Mouse (Mus musculus) MEL (cell line): ENCODE measurements at regions not wholly inside any gene's neighbourhood (a gene's known extent, or its start where the extent isn't known, plus 50 kb on each side); places are given as distances from the start of the nearest gene placed in this dataset.

ENCODE experiments used
- DNase-seq: peaks from one replicate; pipeline ENCODE4 v3.0.0; 2011; ENCODE audit warnings: low read depth, low spot score
- H3K27ac ChIP-seq: 2 replicates; pipeline ENCODE4 v1.5.1; 2012; ENCODE audit warnings: low read depth, mild to moderate bottlenecking, control low read depth, low read length, moderate library complexity; ENCODE audit not compliant: control insufficient read depth
- H3K27me3 ChIP-seq, 2 experiments: fragments of 150-350 bp in 1 of 2; sonication (generic) in 1 of 2; 2 replicates each; pipeline ENCODE4 v1.6.1; 2012; ENCODE audit warnings: low read length in 2 of 2, mild to moderate bottlenecking in 2 of 2, improper control_type of control experiment in 1 of 2, moderate library complexity in 1 of 2; ENCODE audit not compliant: insufficient read depth in 2 of 2, control insufficient read depth in 1 of 2
- H3K36me3 ChIP-seq, 2 experiments: 2 replicates each; pipeline ENCODE4 v1.6.1; 2012 to 2014; ENCODE audit warnings: low read length in 2 of 2, improper control_type of control experiment in 1 of 2, inconsistent platforms in 1 of 2, mild to moderate bottlenecking in 1 of 2; ENCODE audit not compliant: insufficient read depth in 2 of 2, control insufficient read depth in 1 of 2
- H3K4me1 ChIP-seq, 2 experiments: fragments of 150-350 bp in 1 of 2; sonication (generic) in 1 of 2; 2 replicates each; pipeline ENCODE4 v1.6.1; 2012; ENCODE audit warnings: low read length in 2 of 2, improper control_type of control experiment in 1 of 2, mild to moderate bottlenecking in 1 of 2; ENCODE audit not compliant: insufficient read depth in 2 of 2, control insufficient read depth in 1 of 2
- H3K4me3 ChIP-seq, 2 experiments: fragments of 150-350 bp in 1 of 2; sonication (generic) in 1 of 2; 2 replicates each; pipeline ENCODE4 v1.5.1; 2012; ENCODE audit warnings: low read depth in 2 of 2, low read length in 2 of 2, mild to moderate bottlenecking in 2 of 2, moderate library complexity in 2 of 2, control low read depth in 1 of 2, improper control_type of control experiment in 1 of 2; ENCODE audit not compliant: control insufficient read depth in 1 of 2, insufficient read depth in 1 of 2
- H3K79me2 ChIP-seq: 2 replicates; pipeline ENCODE4 v1.6.1; 2012; ENCODE audit warnings: mild to moderate bottlenecking, low read length, moderate library complexity; ENCODE audit not compliant: control insufficient read depth, poor library complexity, insufficient read depth
- H3K9ac ChIP-seq: 2 replicates; pipeline ENCODE4 v1.6.1; 2012; ENCODE audit warnings: low read depth, mild to moderate bottlenecking, control low read depth, low read length, moderate library complexity; ENCODE audit not compliant: control insufficient read depth, poor library complexity, severe bottlenecking
- H3K9me3 ChIP-seq: fragments of 150-350 bp; sonication (generic); replicated peaks from 2 replicates; pipeline ENCODE4 v1.6.1; 2012; ENCODE audit warnings: mild to moderate bottlenecking, low read length, improper control_type of control experiment, moderate library complexity; ENCODE audit not compliant: insufficient read depth
- BHLHE40 ChIP-seq: IDR thresholded peaks from 2 replicates; pipeline ENCODE4 v1.6.1; 2012; ENCODE audit warnings: low read depth, mild to moderate bottlenecking, inconsistent platforms, low read length, improper control_type of control experiment, borderline replicate concordance
- CHD1 ChIP-seq: IDR thresholded peaks from 2 replicates; pipeline ENCODE4 v1.6.1; 2012; ENCODE audit warnings: low read depth, mild to moderate bottlenecking, inconsistent platforms, low read length, improper control_type of control experiment
- CHD2 ChIP-seq: IDR thresholded peaks from 2 replicates; pipeline ENCODE4 v1.6.1; 2011; ENCODE audit warnings: low read length, improper control_type of control experiment
- CTCF ChIP-seq, 3 experiments: IDR thresholded peaks in 2 of 3; conservative IDR thresholded peaks in 1 of 3; 2 replicates each; pipeline ENCODE4 v1.5.1; 2011 to 2012; ENCODE audit warnings: low read length in 3 of 3, low read depth in 2 of 3, mild to moderate bottlenecking in 2 of 3, improper control_type of control experiment in 1 of 3, inconsistent platforms in 1 of 3, mixed read lengths in 1 of 3, moderate library complexity in 1 of 3; ENCODE audit not compliant: control insufficient read depth in 1 of 3, insufficient read depth in 1 of 3, poor library complexity in 1 of 3, severe bottlenecking in 1 of 3
- EP300 ChIP-seq, 2 experiments: IDR thresholded peaks; 2 replicates each; pipeline ENCODE4 v1.6.1; 2011; ENCODE audit warnings: improper control_type of control experiment in 2 of 2, low read length in 2 of 2, low read depth in 1 of 2, mild to moderate bottlenecking in 1 of 2
- ETS1 ChIP-seq: IDR thresholded peaks from 2 replicates; pipeline ENCODE4 v1.6.1; 2012; ENCODE audit warnings: low read depth, mild to moderate bottlenecking, inconsistent platforms, low read length, improper control_type of control experiment, moderate library complexity
- GABPA ChIP-seq: IDR thresholded peaks from 2 replicates; pipeline ENCODE4 v1.6.1; 2012; ENCODE audit warnings: low read depth, mild to moderate bottlenecking, inconsistent platforms, low read length, improper control_type of control experiment, moderate library complexity
- GATA1 ChIP-seq: IDR thresholded peaks from 2 replicates; pipeline ENCODE4 v1.6.1; 2011; ENCODE audit warnings: low read depth, low read length, improper control_type of control experiment
- HCFC1 ChIP-seq: IDR thresholded peaks from 2 replicates; pipeline ENCODE4 v1.6.1; 2012; ENCODE audit warnings: low read depth, mild to moderate bottlenecking, inconsistent platforms, low read length, improper control_type of control experiment, moderate library complexity
- JUND ChIP-seq: IDR thresholded peaks from 2 replicates; pipeline ENCODE4 v1.6.1; 2011; ENCODE audit warnings: low read depth, mild to moderate bottlenecking, improper control_type of control experiment, low read length
- KAT2A ChIP-seq: conservative IDR thresholded peaks from 2 replicates; pipeline ENCODE4 v1.6.1; 2012; ENCODE audit warnings: low read depth, low read length, improper control_type of control experiment, inconsistent platforms
- MAX ChIP-seq: IDR thresholded peaks from 2 replicates; pipeline ENCODE4 v1.6.1; 2011; ENCODE audit warnings: low read length, improper control_type of control experiment
- MAZ ChIP-seq: IDR thresholded peaks from 2 replicates; pipeline ENCODE4 v1.6.1; 2012; ENCODE audit warnings: low read depth, mild to moderate bottlenecking, inconsistent platforms, low read length, improper control_type of control experiment
- MEF2A ChIP-seq: IDR thresholded peaks from 2 replicates; pipeline ENCODE4 v1.6.1; 2014; ENCODE audit warnings: low read depth, mild to moderate bottlenecking, inconsistent platforms, low read length, improper control_type of control experiment; ENCODE audit not compliant: poor library complexity, insufficient replicate concordance, severe bottlenecking; ENCODE audit errors: extremely low read depth
- MXI1 ChIP-seq: IDR thresholded peaks from 2 replicates; pipeline ENCODE4 v1.6.1; 2011; ENCODE audit warnings: mild to moderate bottlenecking, low read depth, low read length, improper control_type of control experiment
- MYB ChIP-seq: IDR thresholded peaks from 2 replicates; pipeline ENCODE4 v1.6.1; 2011; ENCODE audit warnings: mild to moderate bottlenecking, low read depth, low read length, improper control_type of control experiment
- NELFE ChIP-seq: IDR thresholded peaks from 2 replicates; pipeline ENCODE4 v1.6.1; 2011; ENCODE audit warnings: low read depth, low read length, improper control_type of control experiment
- NRF1 ChIP-seq: IDR thresholded peaks from 2 replicates; pipeline ENCODE4 v1.6.1; 2014; ENCODE audit warnings: low read depth, mild to moderate bottlenecking, inconsistent platforms, low read length, improper control_type of control experiment, moderate library complexity; ENCODE audit not compliant: poor library complexity, insufficient read depth, severe bottlenecking
- POLR2A ChIP-seq, 2 experiments: IDR thresholded peaks; 2 replicates each; pipeline ENCODE4 v1.6.1; 2011 to 2012; ENCODE audit warnings: low read length in 2 of 2, mild to moderate bottlenecking in 2 of 2, control low read depth in 1 of 2, improper control_type of control experiment in 1 of 2, low read depth in 1 of 2, moderate library complexity in 1 of 2; ENCODE audit not compliant: control insufficient read depth in 1 of 2, insufficient read depth in 1 of 2, poor library complexity in 1 of 2
- POLR2AphosphoS5 ChIP-seq: IDR thresholded peaks from 2 replicates; pipeline ENCODE4 v1.6.1; 2012; ENCODE audit warnings: low read depth, borderline replicate concordance, mild to moderate bottlenecking, inconsistent platforms, low read length, moderate library complexity, mixed read lengths
- SIN3A ChIP-seq: IDR thresholded peaks from 2 replicates; pipeline ENCODE4 v1.6.1; 2012; ENCODE audit warnings: low read length, improper control_type of control experiment, inconsistent platforms
- SMC3 ChIP-seq: IDR thresholded peaks from 2 replicates; pipeline ENCODE4 v1.6.1; 2011; ENCODE audit warnings: low read depth, low read length, improper control_type of control experiment
- TAL1 ChIP-seq: IDR thresholded peaks from 2 replicates; pipeline ENCODE4 v1.6.1; 2012; ENCODE audit warnings: mild to moderate bottlenecking, inconsistent platforms, low read length, moderate library complexity, mixed read lengths
- TBP ChIP-seq: IDR thresholded peaks from 2 replicates; pipeline ENCODE4 v1.8.0; 2011; ENCODE audit warnings: low read depth, low read length, improper control_type of control experiment
- UBTF ChIP-seq: IDR thresholded peaks from 2 replicates; pipeline ENCODE4 v1.6.1; 2012; ENCODE audit warnings: low read depth, mild to moderate bottlenecking, inconsistent platforms, low read length, improper control_type of control experiment, moderate library complexity, borderline replicate concordance; ENCODE audit not compliant: insufficient read depth
- USF1 ChIP-seq: IDR thresholded peaks from 2 replicates; pipeline ENCODE4 v1.6.1; 2014; ENCODE audit warnings: low read depth, mild to moderate bottlenecking, inconsistent platforms, low read length, improper control_type of control experiment, moderate library complexity
- USF2 ChIP-seq, 2 experiments: IDR thresholded peaks; 2 replicates each; pipeline ENCODE4 v1.6.1; 2011 to 2012; ENCODE audit warnings: improper control_type of control experiment in 2 of 2, low read length in 2 of 2, borderline replicate concordance in 1 of 2, inconsistent platforms in 1 of 2, low read depth in 1 of 2, mild to moderate bottlenecking in 1 of 2; ENCODE audit not compliant: insufficient read depth in 1 of 2
- ZC3H11A ChIP-seq: IDR thresholded peaks from 2 replicates; pipeline ENCODE4 v1.6.1; 2012; ENCODE audit warnings: low read depth, mild to moderate bottlenecking, inconsistent platforms, low read length, improper control_type of control experiment
- ZKSCAN1 ChIP-seq: IDR thresholded peaks from 2 replicates; pipeline ENCODE4 v1.6.1; 2012; ENCODE audit warnings: low read depth, mild to moderate bottlenecking, inconsistent platforms, low read length, improper control_type of control experiment, moderate library complexity
- ZMIZ1 ChIP-seq: IDR thresholded peaks from 2 replicates; pipeline ENCODE4 v1.6.1; 2012; ENCODE audit warnings: low read depth, mild to moderate bottlenecking, inconsistent platforms, low read length, improper control_type of control experiment, moderate library complexity
- ZNF384 ChIP-seq: IDR thresholded peaks from 2 replicates; pipeline ENCODE4 v1.6.1; 2012; ENCODE audit warnings: low read depth, mild to moderate bottlenecking, inconsistent platforms, low read length, improper control_type of control experiment

- Histone ChIP-seq H3K27ac (no peak overlapping the region), H3K9ac (no peak overlapping the region), H3K79me2 (no peaks in the 10 kb centered on the region), H3K27me3 (no peaks in the 10 kb centered on the region; a peak in 2 of 4 replicates), H3K9me3 (no peaks in the 10 kb centered on the region), H3K4me3 (no peak overlapping the region), H3K4me1 (no peaks in the 10 kb centered on the region)
- TF ChIP-seq POLR2AphosphoS5, result no peak
- no peak for TF ChIP-seq ETS1
- TF ChIP-seq MEF2A, result no peak
- TF ChIP-seq ZKSCAN1, result no peak
- no peak for TF ChIP-seq BHLHE40
- no peak for TF ChIP-seq GATA1
- no peak for TF ChIP-seq MYB
- no peak for TF ChIP-seq MXI1
- no peak for TF ChIP-seq MAX
- no peak for TF ChIP-seq CTCF (IDR thresholded peaks at IDR 0.05 in 2 of 3, conservative IDR thresholded peaks at IDR 0.05 in 1 of 3; ENCODE audit: control insufficient read depth in 1 of 3, insufficient read depth in 1 of 3, low read depth in 2 of 3, low read length in 3 of 3, poor library complexity in 1 of 3, severe bottlenecking in 1 of 3)
- TF ChIP-seq GABPA, result no peak
- TF ChIP-seq TBP, result no peak
- no peak for TF ChIP-seq ZMIZ1
- TF ChIP-seq CHD1, result no peak
- TF ChIP-seq SIN3A, result no peak
- TF ChIP-seq USF1, result no peak
- TF ChIP-seq MAZ, result no peak
- TF ChIP-seq USF2 (IDR thresholded peaks at IDR 0.05; ENCODE audit: borderline replicate concordance in 1 of 2, insufficient read depth in 1 of 2, low read depth in 1 of 2, low read length in 2 of 2), result no peak
- TF ChIP-seq, all 39 proteins: peak for 0
- no peak for DNase-seq
- no peaks in the 10 kb centered on the region for H3K36me3 ChIP-seq
These were observed 272.2 kb downstream of the Hace1 start for GRCm38 (mm10) chr10:45849841-45850240.

GRCm38 (mm10) chr10:45850625-45851024 is 273.0 kb downstream of the Hace1 start:
- no peak for DNase-seq
- no peaks in the 10 kb centered on the region for H3K79me2 ChIP-seq
- H3K4me3 ChIP-seq, result no peak overlapping the region
- H3K27me3 ChIP-seq, result no peaks in the 10 kb centered on the region; a peak in 2 of 4 replicates
- H3K9ac ChIP-seq, result no peak overlapping the region
- no peaks in the 10 kb centered on the region for H3K36me3 ChIP-seq
- H3K4me1 ChIP-seq, result no peaks in the 10 kb centered on the region
- H3K9me3 ChIP-seq, result no peaks in the 10 kb centered on the region
- TF ChIP-seq USF1 (no peak), ZC3H11A (no peak), JUND (no peak), POLR2A (IDR thresholded peaks at IDR 0.05; ENCODE audit: control insufficient read depth in 1 of 2, insufficient read depth in 1 of 2, low read depth in 1 of 2, low read length in 2 of 2, poor library complexity in 1 of 2) (no peak), EP300 (IDR thresholded peaks at IDR 0.05; ENCODE audit: low read depth in 1 of 2, low read length in 2 of 2) (no peak), TAL1 (no peak), NELFE (no peak), POLR2AphosphoS5 (no peak), MEF2A (no peak), MAX (no peak), ZKSCAN1 (no peak), ZNF384 (no peak), UBTF (no peak), NRF1 (no peak), USF2 (IDR thresholded peaks at IDR 0.05; ENCODE audit: borderline replicate concordance in 1 of 2, insufficient read depth in 1 of 2, low read depth in 1 of 2, low read length in 2 of 2) (no peak), KAT2A (no peak), HCFC1 (no peak), CHD2 (no peak), SMC3 (no peak)
- no peak overlapping the region for H3K27ac ChIP-seq
